Mouse (Mus musculus) left cerebral cortex, postnatal 36 days (tissue): Measurements from ENCODE around the gene Cep68. TPM values are rescaled to one million over a fixed set of nuclear protein-coding genes. Genes with fewer than 3 reads are reported as not detected.

Experiments
- DNase-seq, 2 experiments: peaks; one replicate each; pipeline ENCODE4 v3.0.0; 2021 to 2022; ENCODE audit warnings: low spot score in 2 of 2, mixed read lengths in 1 of 2
- intact Hi-C: fragments of 180-260 bp; cut with DNase I; formaldehyde crosslinking; loops from one replicate; pipeline ENCODE4 v1.15.1; 2025
- total RNA-seq, 2 experiments: library from RNA; stranded (reverse); gene quantifications; 2 replicates each; pipeline ENCODE4 v1.2.3; 2021

Gene Cep68
- total RNA-seq = 10 to 100 TPM; 27.4 to 29.1 TPM

- intact Hi-C loops = loop anchor here (2.0 kb wide), 1 partner anchor 49 kb away; the partner anchor contains the start of gene Rab1a
- peak; percentile 95 to 96 for DNase-seq
Measured at GRCm38 (mm10) chr11:20249296-20250110, at the start of gene Cep68. Cep68 (minus strand) TSS chr11:20249429.

GRCm38 (mm10) chr11:20284463-20284862 lies 35.2 kb upstream of the Cep68 start:
- intact Hi-C loops = no loop called here
- no peak for DNase-seq

- intact Hi-C loops = no loop called here
- DNase-seq = no peak
Measured at GRCm38 (mm10) chr11:20282601-20283219, 33.5 kb upstream of the Cep68 start.

GRCm38 (mm10) chr11:20280982-20281381 lies 31.8 kb upstream of the Cep68 start:
- intact Hi-C loops = no loop called here
- no peak for DNase-seq

GRCm38 (mm10) chr11:20278702-20279101 lies 29.5 kb upstream of the Cep68 start:
- intact Hi-C loops = no loop called here
- DNase-seq = no peak

GRCm38 (mm10) chr11:20277106-20277505 lies 27.9 kb upstream of the Cep68 start:
- DNase-seq = no peak

GRCm38 (mm10) chr11:20275974-20276373 lies 26.7 kb upstream of the Cep68 start:
- no peak for DNase-seq
- intact Hi-C loops = no loop called here

More at GRCm38 (mm10) chr11:20277106-20277505, 27.9 kb upstream of the Cep68 start:
- intact Hi-C loops = no loop called here

- intact Hi-C loops = no loop called here
Measured at GRCm38 (mm10) chr11:20269885-20270284, 20.7 kb upstream of the Cep68 start.

GRCm38 (mm10) chr11:20262628-20263380 lies 13.6 kb upstream of the Cep68 start:
- intact Hi-C loops = loop anchor here (1.0 to 2.0 kb wide), 2 partner anchors 70 to 138 kb away; partner anchors contain the start of gene Slc1a4
- no peak for DNase-seq

More at GRCm38 (mm10) chr11:20269885-20270284, 20.7 kb upstream of the Cep68 start:
- no peak for DNase-seq

GRCm38 (mm10) chr11:20254791-20255190 lies 5.6 kb upstream of the Cep68 start:
- DNase-seq = no peak
- intact Hi-C loops = no loop called here

GRCm38 (mm10) chr11:20253088-20253487 lies 3.9 kb upstream of the Cep68 start:
- DNase-seq = no peak
- intact Hi-C loops = no loop called here

- no peak for DNase-seq
- intact Hi-C loops = no loop called here
Measured at GRCm38 (mm10) chr11:20250476-20251178, 1.4 kb upstream of the Cep68 start.

- intact Hi-C loops = loop anchor here (2.0 kb wide), 1 partner anchor 48 kb away; the partner anchor contains the start of gene Rab1a
- no peak for DNase-seq
Measured at GRCm38 (mm10) chr11:20248840-20249239, 389 bp downstream of the Cep68 start.

GRCm38 (mm10) chr11:20248277-20248676 lies 952 bp downstream of the Cep68 start:
- DNase-seq = no peak
- intact Hi-C loops = loop anchor here (2.0 kb wide), 1 partner anchor 47 kb away; the partner anchor contains the start of gene Rab1a

GRCm38 (mm10) chr11:20247146-20247855 lies 1.9 kb downstream of the Cep68 start:
- no peak for DNase-seq
- intact Hi-C loops = no loop called here

- intact Hi-C loops = no loop called here
- DNase-seq = no peak
Measured at GRCm38 (mm10) chr11:20246616-20247015, 2.6 kb downstream of the Cep68 start.

- no peak for DNase-seq
- intact Hi-C loops = no loop called here
Measured at GRCm38 (mm10) chr11:20245316-20245715, 3.9 kb downstream of the Cep68 start.

GRCm38 (mm10) chr11:20244336-20245290 lies 4.6 kb downstream of the Cep68 start:
- intact Hi-C loops = no loop called here
- no peak for DNase-seq
